In the genomic region with DNA sequence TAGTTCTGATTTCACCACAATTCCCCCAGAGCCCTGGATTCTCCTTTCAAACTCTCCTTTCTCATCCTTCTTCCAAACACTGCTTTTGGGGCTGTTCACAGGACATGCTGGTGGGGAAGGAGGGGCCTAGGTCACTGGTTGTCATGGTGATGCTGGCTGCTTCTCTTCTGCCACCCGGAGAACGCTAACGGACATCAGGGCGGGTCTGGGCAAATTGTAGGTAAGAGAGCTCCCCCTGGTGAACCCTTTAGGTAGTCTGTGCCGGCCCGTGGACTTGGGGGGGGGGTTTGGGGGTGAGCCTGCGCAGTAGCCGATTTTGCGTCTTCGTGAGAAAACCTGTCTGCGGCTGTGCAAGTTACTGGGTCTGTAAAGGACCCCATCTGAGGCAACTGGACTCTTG, we compare ENCODE assay signal across 8 mouse cellular contexts. TPM values are rescaled to one million over a fixed set of nuclear protein-coding genes. Genes with fewer than 3 reads are reported as not detected.
DNase-seq lines count a peak whose midpoint lies in the region; ATAC-seq and TF ChIP-seq lines count a peak whose summit lies in the region.

No protein-coding gene starts in this region.

- no peak overlapping the region for H3K27ac ChIP-seq in forebrain, embryonic 12.5 days
- no peak overlapping the region for H3K27ac ChIP-seq in heart, postnatal 0 days (ENCODE audit: low read depth)
- H3K27ac ChIP-seq in liver, embryonic 14.5 days, result no peak overlapping the region
- H3K27ac ChIP-seq in stomach, embryonic 16.5 days (ENCODE audit: low read length), result no peak overlapping the region

- peak overlapping the region; percentile 88 for H3K4me2 ChIP-seq in forebrain, embryonic 12.5 days
- H3K4me2 ChIP-seq in heart, postnatal 0 days (ENCODE audit: low read depth, low read length), result peak overlapping the region; percentile 44
- peak overlapping the region; percentile 74; the same call in 1 of the 2 replicates for H3K4me2 ChIP-seq in liver, embryonic 14.5 days (ENCODE audit: low read depth)
- peak overlapping the region; percentile 67 for H3K4me2 ChIP-seq in stomach, embryonic 16.5 days (ENCODE audit: low read depth, low read length)

- peak; percentile 52 for TF ChIP-seq CTCF in heart, postnatal 0 days (IDR thresholded peaks at IDR 0.05; ENCODE audit: low read depth)
- peak; percentile 69 for TF ChIP-seq CTCF in liver, embryonic 14.5 days (IDR thresholded peaks at IDR 0.05; ENCODE audit: low read depth)

- peak; percentile 57 to 68 for DNase-seq in CD8-positive naive resting alpha-beta T cell, adult 2 months (ENCODE audit: low read depth in 2 of 2, low spot score in 2 of 2)
- peak; percentile 51 for DNase-seq in brain, embryonic 18.5 days (ENCODE audit: low read depth, low spot score)
- peak; percentile 62 for DNase-seq in heart, postnatal 0 days (ENCODE audit: low spot score)
- peak; percentile 70 to 86 for DNase-seq in kidney, postnatal 25 days
- peak; percentile 33 to 49 (median 39) for DNase-seq in liver, embryonic 14.5 days (ENCODE audit: low read depth in 3 of 3, low spot score in 3 of 3)
- peak; percentile 55 for DNase-seq in neural tube, embryonic 10.5 days (ENCODE audit: extremely low spot score, low spot score)

- TF ChIP-seq EP300 in heart, postnatal 0 days (IDR thresholded peaks at IDR 0.05; ENCODE audit: low read depth), result no peak
- no peak for TF ChIP-seq EP300 in liver, embryonic 14.5 days (IDR thresholded peaks at IDR 0.05; ENCODE audit: low read depth)

- peak; percentile 59 for ATAC-seq in forebrain, embryonic 12.5 days (ENCODE audit: low FRiP score)
- ATAC-seq in heart, postnatal 0 days (ENCODE audit: insufficient read depth, low read depth), result no peak
- ATAC-seq in liver, embryonic 14.5 days (ENCODE audit: insufficient read depth), result no peak
- no peak; the same call in 1 of the 2 replicates for ATAC-seq in stomach, embryonic 16.5 days (ENCODE audit: insufficient read depth, low FRiP score)

- no peaks in the 10 kb centered on the region for H3K36me3 ChIP-seq in forebrain, embryonic 12.5 days (replicated peaks)
- H3K36me3 ChIP-seq in heart, postnatal 0 days (replicated peaks; ENCODE audit: control insufficient read depth, insufficient read depth, low read length), result no peaks in the 10 kb centered on the region
- H3K36me3 ChIP-seq in liver, embryonic 14.5 days (replicated peaks; ENCODE audit: control insufficient read depth, insufficient read depth, low read depth), result no peaks in the 10 kb centered on the region; the same call in 1 of the 2 replicates
- H3K36me3 ChIP-seq in stomach, embryonic 16.5 days (ENCODE audit: control insufficient read depth, insufficient read depth, low read length), result no peaks in the 10 kb centered on the region

- H3K9me3 ChIP-seq in forebrain, embryonic 12.5 days, result no peaks in the 10 kb centered on the region
- no peaks in the 10 kb centered on the region for H3K9me3 ChIP-seq in heart, postnatal 0 days (replicated peaks; ENCODE audit: control insufficient read depth, low read length)
- H3K9me3 ChIP-seq in liver, embryonic 14.5 days (ENCODE audit: control insufficient read depth, low read length), result no peaks in the 10 kb centered on the region
- H3K9me3 ChIP-seq in stomach, embryonic 16.5 days (replicated peaks; ENCODE audit: control insufficient read depth, low read length), result no peaks in the 10 kb centered on the region

- 0 out of 2 replicates have a peak overlapping the region, but pooled peaks have one; percentile 8 for H3K4me3 ChIP-seq in forebrain, embryonic 12.5 days (replicated peaks)
- H3K4me3 ChIP-seq in heart, postnatal 0 days (ENCODE audit: low read depth, low read length), result no peak overlapping the region
- no peak overlapping the region for H3K4me3 ChIP-seq in liver, embryonic 14.5 days (ENCODE audit: insufficient read depth in 1 of 2, low read depth in 2 of 2, low read length in 2 of 2)
- H3K4me3 ChIP-seq in stomach, embryonic 16.5 days (replicated peaks; ENCODE audit: low read length), result no peak overlapping the region; the same call in 1 of the 2 replicates

- WGBS in forebrain, embryonic 12.5 days, result 17% methylated on average over 10 of the region's 11 CpGs
- WGBS in heart, postnatal 0 days, result 11% methylated on average over 11 of the region's 11 CpGs
- 8% methylated on average over 11 of the region's 11 CpGs for WGBS in liver, embryonic 14.5 days (ENCODE audit: insufficient replicate concordance)
- WGBS in stomach, embryonic 16.5 days, result 11% methylated on average over 11 of the region's 11 CpGs

- H3K9ac ChIP-seq in forebrain, embryonic 12.5 days, result no peak overlapping the region; the same call in 1 of the 2 replicates
- H3K9ac ChIP-seq in heart, postnatal 0 days (replicated peaks; ENCODE audit: low read depth, low read length), result no peak overlapping the region
- H3K9ac ChIP-seq in liver, embryonic 14.5 days (replicated peaks), result no peak overlapping the region
- H3K9ac ChIP-seq in stomach, embryonic 16.5 days (ENCODE audit: low read length), result peak overlapping the region; percentile 46; the same call in 1 of the 2 replicates

- peaks cover 12% of the 10 kb centered on the region for H3K4me1 ChIP-seq in forebrain, embryonic 12.5 days
- 0 out of 2 replicates have a peak, but pooled peaks cover 5% of the 10 kb centered on the region for H3K4me1 ChIP-seq in heart, postnatal 0 days (ENCODE audit: control insufficient read depth, insufficient read depth)
- H3K4me1 ChIP-seq in liver, embryonic 14.5 days (replicated peaks; ENCODE audit: control insufficient read depth in 2 of 2, insufficient read depth in 2 of 2, low read length in 1 of 2), result peaks cover 0 to 13% of the 10 kb centered on the region in 2 experiments; a peak in 3 of 4 replicates
- peaks cover 6% of the 10 kb centered on the region; the same call in 1 of the 2 replicates for H3K4me1 ChIP-seq in stomach, embryonic 16.5 days (ENCODE audit: control insufficient read depth, insufficient read depth, low read length)

- H3K27me3 ChIP-seq in forebrain, embryonic 12.5 days, result no peaks in the 10 kb centered on the region
- no peaks in the 10 kb centered on the region for H3K27me3 ChIP-seq in heart, postnatal 0 days (ENCODE audit: control insufficient read depth, insufficient read depth, low read length)
- no peaks in the 10 kb centered on the region for H3K27me3 ChIP-seq in liver, embryonic 14.5 days (ENCODE audit: control insufficient read depth, insufficient read depth, low read length)
- no peaks in the 10 kb centered on the region for H3K27me3 ChIP-seq in stomach, embryonic 16.5 days (ENCODE audit: control insufficient read depth, insufficient read depth, low read length)

RNA-seq across cellular contexts. Expression of gene Pim2, which starts 1.8 kb away (rescaled TPM):
- polyA plus RNA-seq in forebrain, embryonic 12.5 days (2016; fragmentation: Nextera tagmentation; extraction: Ambion mirVana), result 10.4 and 13.2 TPM in 2 replicates
- total RNA-seq in heart, postnatal 0 days (2014; rRNA removed; ENCODE audit: low replicate concordance), result 3.1 and 15.9 TPM in 2 replicates
- 2.3 and 2.4 TPM in 2 replicates for polyA plus RNA-seq in heart, postnatal 0 days (2015; fragmentation: Nextera tagmentation; extraction: Ambion mirVana)
- polyA plus RNA-seq in liver, embryonic 14.5 days (2012; rRNA removed), result 2.8 and 2.9 TPM in 2 replicates
- 2.3 and 2.4 TPM in 2 replicates for polyA plus RNA-seq in liver, embryonic 14.5 days (2014; fragmentation: Nextera tagmentation; extraction: Ambion mirVana)
- 10.9 and 11.1 TPM in 2 replicates for polyA plus RNA-seq in stomach, embryonic 16.5 days (2015; fragmentation: Nextera tagmentation; extraction: Ambion mirVana)

RNA-seq across cellular contexts. Expression of gene Slc35a2, which starts 4.0 kb away (rescaled TPM):
- polyA plus RNA-seq in forebrain, embryonic 12.5 days (2016; fragmentation: Nextera tagmentation; extraction: Ambion mirVana), result 30.4 and 31.8 TPM in 2 replicates
- 19.7 and 30.8 TPM in 2 replicates for total RNA-seq in heart, postnatal 0 days (2014; rRNA removed; ENCODE audit: low replicate concordance)
- polyA plus RNA-seq in heart, postnatal 0 days (2015; fragmentation: Nextera tagmentation; extraction: Ambion mirVana), result 19.3 and 20.9 TPM in 2 replicates
- 13.1 and 13.6 TPM in 2 replicates for polyA plus RNA-seq in liver, embryonic 14.5 days (2012; rRNA removed)
- 6.6 and 6.7 TPM in 2 replicates for polyA plus RNA-seq in liver, embryonic 14.5 days (2014; fragmentation: Nextera tagmentation; extraction: Ambion mirVana)
- 45.0 and 47.0 TPM in 2 replicates for polyA plus RNA-seq in stomach, embryonic 16.5 days (2015; fragmentation: Nextera tagmentation; extraction: Ambion mirVana)

RNA-seq across cellular contexts. Expression of gene Pqbp1, which starts 19.2 kb away (rescaled TPM):
- polyA plus RNA-seq in forebrain, embryonic 12.5 days (2016; fragmentation: Nextera tagmentation; extraction: Ambion mirVana), result 169 and 181 TPM in 2 replicates
- 44.5 and 63.0 TPM in 2 replicates for total RNA-seq in heart, postnatal 0 days (2014; rRNA removed; ENCODE audit: low replicate concordance)
- 55.6 and 57.6 TPM in 2 replicates for polyA plus RNA-seq in heart, postnatal 0 days (2015; fragmentation: Nextera tagmentation; extraction: Ambion mirVana)
- 27.3 and 41.4 TPM in 2 replicates for polyA plus RNA-seq in liver, embryonic 14.5 days (2012; rRNA removed)
- 28.4 and 28.5 TPM in 2 replicates for polyA plus RNA-seq in liver, embryonic 14.5 days (2014; fragmentation: Nextera tagmentation; extraction: Ambion mirVana)
- polyA plus RNA-seq in stomach, embryonic 16.5 days (2015; fragmentation: Nextera tagmentation; extraction: Ambion mirVana), result 99.8 and 104 TPM in 2 replicates

RNA-seq across cellular contexts. Expression of gene Timm17b, which starts 19.3 kb away (rescaled TPM):
- polyA plus RNA-seq in forebrain, embryonic 12.5 days (2016; fragmentation: Nextera tagmentation; extraction: Ambion mirVana), result 146 and 158 TPM in 2 replicates
- total RNA-seq in heart, postnatal 0 days (2014; rRNA removed; ENCODE audit: low replicate concordance), result 37.7 and 46.4 TPM in 2 replicates
- polyA plus RNA-seq in heart, postnatal 0 days (2015; fragmentation: Nextera tagmentation; extraction: Ambion mirVana), result 91.3 and 99.7 TPM in 2 replicates
- 18.2 and 18.6 TPM in 2 replicates for polyA plus RNA-seq in liver, embryonic 14.5 days (2012; rRNA removed)
- polyA plus RNA-seq in liver, embryonic 14.5 days (2014; fragmentation: Nextera tagmentation; extraction: Ambion mirVana), result 105 and 109 TPM in 2 replicates
- 142 and 143 TPM in 2 replicates for polyA plus RNA-seq in stomach, embryonic 16.5 days (2015; fragmentation: Nextera tagmentation; extraction: Ambion mirVana)

RNA-seq across cellular contexts. Expression of gene Gm10491, which starts 27.8 kb away (rescaled TPM):
- polyA plus RNA-seq in forebrain, embryonic 12.5 days (2016; fragmentation: Nextera tagmentation; extraction: Ambion mirVana), result not detected in 2 replicates
- not detected in 2 replicates for total RNA-seq in heart, postnatal 0 days (2014; rRNA removed; ENCODE audit: low replicate concordance)
- not detected in 2 replicates for polyA plus RNA-seq in heart, postnatal 0 days (2015; fragmentation: Nextera tagmentation; extraction: Ambion mirVana)
- polyA plus RNA-seq in liver, embryonic 14.5 days (2012; rRNA removed), result not detected in 2 replicates
- not detected in 2 replicates for polyA plus RNA-seq in liver, embryonic 14.5 days (2014; fragmentation: Nextera tagmentation; extraction: Ambion mirVana)
- polyA plus RNA-seq in stomach, embryonic 16.5 days (2015; fragmentation: Nextera tagmentation; extraction: Ambion mirVana), result not detected in 2 replicates
